Mouse (Mus musculus): ENCODE measurements around the gene Spag9. TPM values are rescaled to one million over a fixed set of nuclear protein-coding genes. Genes with fewer than 3 reads are reported as not detected.

Gene Spag9
- total and polyA plus RNA-seq, 2 experiments from 2014 or later = 80.7 to 131 TPM

GRCm38 (mm10) chr11:94115408-94115807 is 119.5 kb downstream of the Spag9 start:
- H3K27me3 ChIP-seq (ENCODE audit: insufficient read depth, low read length) = no peaks in the 10 kb centered on the region
- no peak for TF ChIP-seq CTCF (IDR thresholded peaks at IDR 0.05)
- no peak overlapping the region for H3K9ac ChIP-seq (replicated peaks; ENCODE audit: low read length, poor library complexity, severe bottlenecking)
- H3K4me2 ChIP-seq (ENCODE audit: low read depth, low read length, poor library complexity, severe bottlenecking) = no peak overlapping the region
- no peaks in the 10 kb centered on the region for H3K4me1 ChIP-seq (ENCODE audit: insufficient read depth, low read length)
- ATAC-seq (ENCODE audit: low FRiP score) (no peak), DNase-seq (ENCODE audit: low spot score) (no peak)
- no peak overlapping the region for H3K27ac ChIP-seq (ENCODE audit: low read depth, low read length)
- H3K9me3 ChIP-seq (ENCODE audit: low read length) = no peaks in the 10 kb centered on the region
- H3K4me3 ChIP-seq (ENCODE audit: low read depth, low read length) = no peak overlapping the region
- H3K36me3 ChIP-seq (ENCODE audit: insufficient read depth, low read length) = peaks cover 35% of the 10 kb centered on the region
- 96% methylated on average over 5 of the region's 5 CpGs for WGBS

GRCm38 (mm10) chr11:94116655-94117054 is 120.8 kb downstream of the Spag9 start:
- Histone ChIP-seq H3K9me3 (ENCODE audit: low read length) (no peaks in the 10 kb centered on the region), H3K27me3 (ENCODE audit: insufficient read depth, low read length) (no peaks in the 10 kb centered on the region), H3K4me2 (ENCODE audit: low read depth, low read length, poor library complexity, severe bottlenecking) (no peak overlapping the region), H3K4me3 (ENCODE audit: low read depth, low read length) (no peak overlapping the region), H3K36me3 (ENCODE audit: insufficient read depth, low read length) (peaks cover 39% of the 10 kb centered on the region), H3K4me1 (ENCODE audit: insufficient read depth, low read length) (no peaks in the 10 kb centered on the region), H3K9ac (replicated peaks; ENCODE audit: low read length, poor library complexity, severe bottlenecking) (no peak overlapping the region), H3K27ac (ENCODE audit: low read depth, low read length) (no peak overlapping the region)
- WGBS = 95% methylated on average over 7 of the region's 7 CpGs
- no peak for TF ChIP-seq CTCF (IDR thresholded peaks at IDR 0.05)
- ATAC-seq (ENCODE audit: low FRiP score) (no peak), DNase-seq (ENCODE audit: low spot score) (no peak)

GRCm38 (mm10) chr11:94117836-94118235 is 121.9 kb downstream of the Spag9 start:
- 95% methylated on average over 6 of the region's 6 CpGs for WGBS
- H3K4me3 ChIP-seq (ENCODE audit: low read depth, low read length) = no peak overlapping the region
- DNase-seq (ENCODE audit: low spot score) = no peak
- no peaks in the 10 kb centered on the region for H3K27me3 ChIP-seq (ENCODE audit: insufficient read depth, low read length)
- no peak overlapping the region for H3K27ac ChIP-seq (ENCODE audit: low read depth, low read length)
- ATAC-seq (ENCODE audit: low FRiP score) = no peak
- H3K4me1 ChIP-seq (ENCODE audit: insufficient read depth, low read length) = no peaks in the 10 kb centered on the region
- H3K9me3 ChIP-seq (ENCODE audit: low read length) = no peaks in the 10 kb centered on the region
- peaks cover 36% of the 10 kb centered on the region for H3K36me3 ChIP-seq (ENCODE audit: insufficient read depth, low read length)
- TF ChIP-seq CTCF (IDR thresholded peaks at IDR 0.05) = no peak
- H3K4me2 ChIP-seq (ENCODE audit: low read depth, low read length, poor library complexity, severe bottlenecking) = no peak overlapping the region
- H3K9ac ChIP-seq (replicated peaks; ENCODE audit: low read length, poor library complexity, severe bottlenecking) = no peak overlapping the region

GRCm38 (mm10) chr11:94118612-94119011 is 122.7 kb downstream of the Spag9 start:
- Histone ChIP-seq H3K9me3 (ENCODE audit: low read length) (no peaks in the 10 kb centered on the region), H3K27ac (ENCODE audit: low read depth, low read length) (no peak overlapping the region), H3K4me1 (ENCODE audit: insufficient read depth, low read length) (no peaks in the 10 kb centered on the region), H3K27me3 (ENCODE audit: insufficient read depth, low read length) (no peaks in the 10 kb centered on the region), H3K4me2 (ENCODE audit: low read depth, low read length, poor library complexity, severe bottlenecking) (no peak overlapping the region), H3K4me3 (ENCODE audit: low read depth, low read length) (no peak overlapping the region), H3K36me3 (ENCODE audit: insufficient read depth, low read length) (peaks cover 33% of the 10 kb centered on the region), H3K9ac (replicated peaks; ENCODE audit: low read length, poor library complexity, severe bottlenecking) (no peak overlapping the region)
- ATAC-seq (ENCODE audit: low FRiP score) (no peak), DNase-seq (ENCODE audit: low spot score) (no peak)
- no peak for TF ChIP-seq CTCF (IDR thresholded peaks at IDR 0.05)

- DNase-seq (ENCODE audit: low spot score) (no peak), ATAC-seq (ENCODE audit: low FRiP score) (no peak)
- no peaks in the 10 kb centered on the region for H3K4me1 ChIP-seq (ENCODE audit: insufficient read depth, low read length)
- H3K36me3 ChIP-seq (ENCODE audit: insufficient read depth, low read length) = peaks cover 38% of the 10 kb centered on the region
- TF ChIP-seq CTCF (IDR thresholded peaks at IDR 0.05) = no peak
- H3K27ac ChIP-seq (ENCODE audit: low read depth, low read length) = no peak overlapping the region
- H3K4me2 ChIP-seq (ENCODE audit: low read depth, low read length, poor library complexity, severe bottlenecking) = no peak overlapping the region
- no peaks in the 10 kb centered on the region for H3K9me3 ChIP-seq (ENCODE audit: low read length)
- no peaks in the 10 kb centered on the region for H3K27me3 ChIP-seq (ENCODE audit: insufficient read depth, low read length)
- 95% methylated on average over 3 of the region's 3 CpGs for WGBS
- H3K4me3 ChIP-seq (ENCODE audit: low read depth, low read length) = no peak overlapping the region
- no peak overlapping the region for H3K9ac ChIP-seq (replicated peaks; ENCODE audit: low read length, poor library complexity, severe bottlenecking)
Measured at GRCm38 (mm10) chr11:94120690-94121089, 124.8 kb downstream of the Spag9 start.

- Histone ChIP-seq H3K9ac (replicated peaks; ENCODE audit: low read length, poor library complexity, severe bottlenecking) (no peak overlapping the region), H3K4me3 (ENCODE audit: low read depth, low read length) (no peak overlapping the region), H3K27ac (ENCODE audit: low read depth, low read length) (no peak overlapping the region), H3K4me1 (ENCODE audit: insufficient read depth, low read length) (no peaks in the 10 kb centered on the region), H3K9me3 (ENCODE audit: low read length) (no peaks in the 10 kb centered on the region), H3K27me3 (ENCODE audit: insufficient read depth, low read length) (no peaks in the 10 kb centered on the region), H3K4me2 (ENCODE audit: low read depth, low read length, poor library complexity, severe bottlenecking) (no peak overlapping the region), H3K36me3 (ENCODE audit: insufficient read depth, low read length) (peaks cover 35% of the 10 kb centered on the region)
- no peak for ATAC-seq (ENCODE audit: low FRiP score)
- DNase-seq (ENCODE audit: low spot score) = no peak
- 96% methylated on average over 10 of the region's 10 CpGs for WGBS
- TF ChIP-seq CTCF (IDR thresholded peaks at IDR 0.05) = no peak
Measured at GRCm38 (mm10) chr11:94121501-94121900, 125.6 kb downstream of the Spag9 start.
